27 mouse cellular contexts compared by ENCODE assay signal in the genomic region with DNA sequence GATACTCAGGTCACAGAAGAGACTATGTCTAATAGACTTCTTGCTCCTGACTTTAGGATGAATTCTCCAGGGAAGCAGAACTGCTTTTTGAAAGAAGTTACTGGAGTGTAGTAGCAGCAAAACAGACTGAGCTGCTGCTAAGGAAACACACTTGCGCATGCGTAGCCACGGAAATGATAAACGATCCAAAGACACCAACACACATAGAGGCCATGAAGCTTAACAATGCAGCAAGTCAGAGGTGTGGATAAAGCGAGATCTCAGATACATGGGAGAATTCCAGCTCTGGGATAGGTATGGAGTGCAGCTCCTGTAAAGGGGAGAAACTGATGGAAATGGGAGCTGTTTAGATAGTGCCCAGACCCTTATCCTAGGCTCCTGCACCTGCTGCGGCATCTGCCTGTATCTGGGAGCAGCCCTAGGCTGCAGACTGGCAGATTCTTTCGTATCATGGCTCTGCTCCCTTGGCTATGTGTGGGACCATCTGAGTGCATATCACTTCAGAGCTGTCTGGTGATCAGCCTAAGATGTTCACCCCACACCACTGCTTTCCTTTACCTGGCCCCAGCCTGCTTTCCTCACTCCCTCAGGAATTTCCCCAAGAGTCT. TPM values are rescaled to one million over a fixed set of nuclear protein-coding genes. Genes with fewer than 3 reads are reported as not detected.
DNase-seq lines count a peak whose midpoint lies in the region; ATAC-seq and TF ChIP-seq lines count a peak whose summit lies in the region.
"Had no signal": no experiment of that assay in that cellular context is flagged by ENCODE, and none has a peak within 500 bp of the region (broad histone marks: within the 10 kb centered on the region; RNA-seq: fewer than 3 reads in every experiment).

No protein-coding gene starts in this region.

- H3K9ac ChIP-seq in hindbrain, embryonic 15.5 days: no peak overlapping the region
- no peak overlapping the region for H3K9ac ChIP-seq in midbrain, postnatal 0 days (replicated peaks; ENCODE audit: low read length, poor library complexity, severe bottlenecking)
- H3K9ac ChIP-seq: heart, embryonic 12.5 days; kidney, embryonic 15.5 days; liver, embryonic 12.5 days; liver, postnatal 0 days; midbrain, embryonic 12.5 days; neural tube, embryonic 13.5 days had no signal

- no peak for TF ChIP-seq CTCF in midbrain, postnatal 0 days (IDR thresholded peaks at IDR 0.05)
- no peak for TF ChIP-seq CTCF in layer of hippocampus, adult 2 months (conservative IDR thresholded peaks at IDR 0.05)

- WGBS in hindbrain, embryonic 15.5 days: 74% methylated on average over 7 of the region's 7 CpGs
- WGBS in hindbrain, embryonic 10.5 days: 87% methylated on average over 7 of the region's 7 CpGs
- WGBS in midbrain, postnatal 0 days: 88% methylated on average over 7 of the region's 7 CpGs
- WGBS in midbrain, embryonic 10.5 days: 85% methylated on average over 7 of the region's 7 CpGs

- DNase-seq in hindbrain, embryonic 10.5 days (ENCODE audit: low spot score): no peak
- peak; percentile 17 for DNase-seq in midbrain, postnatal 0 days (ENCODE audit: low spot score)
- DNase-seq in midbrain, embryonic 10.5 days (ENCODE audit: low spot score): no peak
- DNase-seq in layer of hippocampus, adult 2 months (ENCODE audit: low spot score in 2 of 2): peak; percentile 17 to 22
- DNase-seq in right cerebral cortex, postnatal 14 days: peak; percentile 32
- no peak for DNase-seq in testis, postnatal 10 days (ENCODE audit: low spot score)
- DNase-seq: adrenal gland, adult 2 months; adrenal gland, postnatal 36 days; B cell, adult 2 months; cerebellum, adult 8-10 months; cerebellum, postnatal 25 days; gastrocnemius, adult 2 months; heart, adult 2 months; kidney, adult 11 months; kidney, postnatal 25 days; left cerebral cortex, postnatal 4 days; liver, postnatal 0 days; lung, postnatal 36 days; thymus, postnatal 4 days had no signal

- no peak overlapping the region for H3K4me3 ChIP-seq in hindbrain, embryonic 15.5 days
- no peak overlapping the region for H3K4me3 ChIP-seq in hindbrain, embryonic 10.5 days
- H3K4me3 ChIP-seq in midbrain, postnatal 0 days (ENCODE audit: low read depth, low read length): no peak overlapping the region
- no peak overlapping the region for H3K4me3 ChIP-seq in midbrain, embryonic 10.5 days
- H3K4me3 ChIP-seq in layer of hippocampus, adult 2 months: no peak overlapping the region
- H3K4me3 ChIP-seq: gastrocnemius, adult 2 months; heart, adult 2 months; heart, embryonic 12.5 days; kidney, embryonic 15.5 days; liver, embryonic 12.5 days; midbrain, embryonic 12.5 days; neural tube, embryonic 13.5 days had no signal

- H3K27ac ChIP-seq in hindbrain, embryonic 15.5 days (replicated peaks): no peak overlapping the region
- H3K27ac ChIP-seq in hindbrain, embryonic 10.5 days: no peak overlapping the region
- H3K27ac ChIP-seq in midbrain, postnatal 0 days (ENCODE audit: low read depth, low read length): no peak overlapping the region
- H3K27ac ChIP-seq in midbrain, embryonic 10.5 days (replicated peaks): no peak overlapping the region
- peak overlapping the region; percentile 52 for H3K27ac ChIP-seq in layer of hippocampus, adult 2 months
- H3K27ac ChIP-seq: gastrocnemius, adult 2 months; heart, adult 2 months; kidney, embryonic 15.5 days; liver, embryonic 12.5 days; midbrain, embryonic 12.5 days; neural tube, embryonic 13.5 days had no signal

- no peaks in the 10 kb centered on the region for H3K36me3 ChIP-seq in hindbrain, embryonic 15.5 days
- H3K36me3 ChIP-seq in hindbrain, embryonic 10.5 days: no peaks in the 10 kb centered on the region
- H3K36me3 ChIP-seq in midbrain, postnatal 0 days (ENCODE audit: insufficient read depth, low read length): no peaks in the 10 kb centered on the region
- H3K36me3 ChIP-seq in midbrain, embryonic 10.5 days: no peaks in the 10 kb centered on the region
- H3K36me3 ChIP-seq: heart, embryonic 12.5 days; kidney, embryonic 15.5 days; liver, embryonic 12.5 days; midbrain, embryonic 12.5 days; neural tube, embryonic 13.5 days had no signal

- peak; percentile 30; the same call in 1 of the 2 replicates for ATAC-seq in hindbrain, embryonic 15.5 days (ENCODE audit: low FRiP score, low read depth)
- ATAC-seq in midbrain, postnatal 0 days (ENCODE audit: low FRiP score): no peak
- ATAC-seq: activated CD4-positive, CD25-positive, alpha-beta regulatory T cell, adult 4 months; inflammation-experienced regulatory T-cells, adult 6 months; liver, embryonic 12.5 days; liver, postnatal 0 days had no signal

- H3K9me3 ChIP-seq in hindbrain, embryonic 15.5 days: peaks cover 6% of the 10 kb centered on the region; the same call in 1 of the 2 replicates
- 0 out of 2 replicates have a peak, but pooled peaks cover 5% of the 10 kb centered on the region for H3K9me3 ChIP-seq in hindbrain, embryonic 10.5 days
- no peaks in the 10 kb centered on the region for H3K9me3 ChIP-seq in midbrain, postnatal 0 days (ENCODE audit: low read length)
- H3K9me3 ChIP-seq in midbrain, embryonic 10.5 days (replicated peaks): 0 out of 2 replicates have a peak, but pooled peaks cover 3% of the 10 kb centered on the region
- H3K9me3 ChIP-seq: heart, embryonic 12.5 days; kidney, embryonic 15.5 days; liver, embryonic 12.5 days; midbrain, embryonic 12.5 days; neural tube, embryonic 13.5 days had no signal

- H3K4me2 ChIP-seq in hindbrain, embryonic 15.5 days: no peak overlapping the region
- no peak overlapping the region for H3K4me2 ChIP-seq in midbrain, postnatal 0 days (ENCODE audit: low read depth, low read length, poor library complexity, severe bottlenecking)
- H3K4me2 ChIP-seq: heart, embryonic 12.5 days; kidney, embryonic 15.5 days; liver, embryonic 12.5 days; midbrain, embryonic 12.5 days; neural tube, embryonic 13.5 days had no signal

- H3K27me3 ChIP-seq in hindbrain, embryonic 15.5 days: no peaks in the 10 kb centered on the region
- H3K27me3 ChIP-seq in hindbrain, embryonic 10.5 days (ENCODE audit: insufficient read depth, poor library complexity, severe bottlenecking): no peaks in the 10 kb centered on the region
- H3K27me3 ChIP-seq in midbrain, postnatal 0 days (ENCODE audit: insufficient read depth, low read length): no peaks in the 10 kb centered on the region
- no peaks in the 10 kb centered on the region for H3K27me3 ChIP-seq in midbrain, embryonic 10.5 days (ENCODE audit: low read depth, poor library complexity, severe bottlenecking)
- H3K27me3 ChIP-seq: heart, embryonic 12.5 days; kidney, embryonic 15.5 days; liver, embryonic 12.5 days; midbrain, embryonic 12.5 days; neural tube, embryonic 13.5 days had no signal

- no peaks in the 10 kb centered on the region for H3K4me1 ChIP-seq in hindbrain, embryonic 15.5 days (replicated peaks)
- H3K4me1 ChIP-seq in hindbrain, embryonic 10.5 days (replicated peaks): no peaks in the 10 kb centered on the region
- no peaks in the 10 kb centered on the region for H3K4me1 ChIP-seq in midbrain, postnatal 0 days (ENCODE audit: insufficient read depth, low read length)
- no peaks in the 10 kb centered on the region for H3K4me1 ChIP-seq in midbrain, embryonic 10.5 days
- H3K4me1 ChIP-seq: heart, embryonic 12.5 days; kidney, embryonic 15.5 days; liver, embryonic 12.5 days; midbrain, embryonic 12.5 days; neural tube, embryonic 13.5 days had no signal

RNA-seq across cellular contexts. Expression of gene Thrb, which starts 53.3 kb away (rescaled TPM):
- 2.3 TPM in 2 replicates for polyA plus RNA-seq in hindbrain, embryonic 15.5 days (2015; fragmentation: Nextera tagmentation; extraction: Ambion mirVana)
- polyA plus RNA-seq in hindbrain, embryonic 10.5 days (2016; fragmentation: Nextera tagmentation; extraction: Ambion mirVana): 0.77 and 0.93 TPM in 2 replicates
- total RNA-seq in midbrain, postnatal 0 days (2014; rRNA removed): 2.6 and 8.9 TPM in 2 replicates
- polyA plus RNA-seq in midbrain, postnatal 0 days (2015; fragmentation: Nextera tagmentation; extraction: Ambion mirVana): 1.8 and 2.1 TPM in 2 replicates
- polyA plus RNA-seq in midbrain, embryonic 10.5 days (2016; fragmentation: Nextera tagmentation; extraction: Ambion mirVana): 1.1 and 1.3 TPM in 2 replicates
- total RNA-seq in layer of hippocampus, adult 2 months (2021): 10 to 100 TPM; 42.8 to 45.0 TPM

Comparison
In these comparisons a context has a peak if more than half of its experiments do, and no peak if none do; other contexts are left out.
1. DNase-seq: peak in midbrain, postnatal 0 days (single experiment), layer of hippocampus, adult 2 months (2 of 2) and right cerebral cortex, postnatal 14 days (single experiment); none in hindbrain, embryonic 10.5 days (single experiment), midbrain, embryonic 10.5 days (single experiment) and testis, postnatal 10 days (single experiment).